Mouse (Mus musculus) heart, postnatal 0 days (tissue): ENCODE measurements at regions not wholly inside any gene's neighbourhood (a gene's known extent, or its start where the extent isn't known, plus 50 kb on each side); places are given as distances from the start of the nearest gene placed in this dataset.

Source experiments
- CTCF ChIP-seq: IDR thresholded peaks from 2 replicates; pipeline ENCODE4 v1.5.1; 2016; ENCODE audit warnings: antibody characterized with exemption, control low read depth, low read depth
- EP300 ChIP-seq: IDR thresholded peaks from 2 replicates; pipeline ENCODE4 v1.6.1; 2016; ENCODE audit warnings: antibody characterized with exemption, low read depth

- TF ChIP-seq CTCF (no peak), EP300 (no peak)
Measured at GRCm38 (mm10) chr7:90057947-90058346, 72.1 kb upstream of the Picalm start.
